Mouse (Mus musculus): ENCODE data around the gene Rabac1.
A peak's percentile ranks its signal among the peaks of the same experiment; 100 is the strongest.

Gene Rabac1

GRCm38 (mm10) chr7:24980439-24980838, 7.9 kb upstream of the Rabac1 start:
- DNase-seq, result peak; percentile 47 to 61

GRCm38 (mm10) chr7:24978781-24979180, 6.2 kb upstream of the Rabac1 start:
- DNase-seq, result no peak

DNA sequence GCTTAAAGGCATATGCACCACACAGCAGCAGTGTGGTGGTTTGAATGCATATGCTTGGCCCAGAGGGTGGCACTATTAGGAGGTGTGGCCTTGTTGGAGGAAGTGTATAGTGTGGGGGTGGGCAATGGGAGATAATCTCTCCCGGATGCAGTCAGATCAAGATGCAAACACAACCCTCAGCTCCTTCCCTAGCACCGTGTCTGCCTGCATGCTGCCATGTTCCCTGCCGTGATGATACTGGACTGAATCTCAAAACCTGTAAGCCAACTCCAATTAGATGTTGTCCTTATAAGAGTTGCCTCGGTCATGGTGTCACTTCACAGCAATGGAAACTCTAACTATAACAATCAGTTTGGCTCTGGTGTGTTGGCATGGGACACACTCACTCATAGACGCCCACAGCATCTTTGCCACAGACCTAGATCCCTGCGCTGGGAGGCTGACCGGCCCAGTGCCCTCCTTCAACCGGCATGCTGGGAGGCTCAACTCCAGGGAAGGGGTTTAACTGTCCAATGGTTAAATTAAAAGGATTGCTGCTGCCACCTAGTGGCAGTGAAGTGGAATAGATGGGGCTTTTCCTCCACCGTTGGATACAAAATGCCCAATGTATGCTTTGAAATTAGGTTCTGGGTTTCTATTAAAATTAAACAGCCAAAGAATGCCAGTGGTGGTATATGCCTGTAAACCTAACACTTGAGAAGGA, 2.5 kb upstream of the Rabac1 start:
- peak; percentile 48 to 67 for DNase-seq

GRCm38 (mm10) chr7:24973902-24974301, 1.3 kb upstream of the Rabac1 start:
- no peak for DNase-seq

DNA sequence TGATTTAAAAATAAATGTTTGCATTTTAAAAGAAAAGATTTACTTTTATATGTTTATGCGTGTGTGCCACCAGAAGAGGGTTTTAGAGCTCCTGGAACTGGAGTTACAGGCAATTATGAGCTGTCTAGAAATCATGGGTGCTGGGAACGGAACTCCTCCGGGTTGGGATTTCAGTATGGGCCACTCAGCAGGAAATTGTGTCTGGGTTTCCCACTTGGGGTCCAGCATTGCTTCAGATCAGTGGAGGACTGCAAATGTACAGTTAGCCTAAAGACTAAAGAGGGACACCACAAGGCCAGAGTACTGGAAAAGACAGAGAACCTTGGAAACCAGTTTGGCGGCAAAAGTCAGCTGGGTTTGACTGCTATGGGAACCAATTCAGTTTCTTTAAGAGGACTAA, 654 bp upstream of the Rabac1 start:
- peak in 1 of 2 experiments; percentile 12 for DNase-seq

DNA sequence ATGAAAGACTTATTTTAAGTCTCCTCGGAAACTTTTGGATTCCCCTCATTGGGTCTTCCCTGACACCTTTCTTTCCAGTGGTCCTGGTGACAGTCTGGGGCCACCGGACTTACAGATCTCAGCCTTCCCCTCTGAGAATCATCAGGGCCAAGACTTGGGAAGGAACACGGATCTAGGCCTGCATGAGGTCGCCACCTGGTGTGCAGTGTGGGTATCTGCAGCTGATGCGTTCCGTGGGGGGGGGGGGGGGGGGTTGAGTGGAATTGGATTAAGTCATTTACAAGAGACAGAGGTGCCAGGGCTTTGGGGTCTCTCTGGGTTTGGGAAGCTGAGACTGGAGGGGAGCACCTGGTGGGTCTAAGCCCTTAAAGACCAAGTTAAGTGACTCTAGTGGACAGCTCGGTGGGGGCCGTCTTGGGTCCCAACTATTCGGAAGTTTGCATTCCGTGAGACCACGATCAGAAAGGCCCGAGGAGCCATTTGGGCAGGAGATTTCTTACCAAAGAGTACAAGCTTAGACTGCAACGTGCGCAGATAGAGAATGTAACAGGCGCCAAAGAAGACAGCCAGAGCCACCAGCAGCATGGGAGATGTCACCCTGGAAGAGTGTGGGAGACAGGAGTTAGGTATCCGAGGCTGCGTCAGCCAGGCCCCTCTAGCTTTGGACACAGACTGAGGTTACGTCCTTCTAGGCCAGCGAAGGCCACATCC, 1.1 kb downstream of the Rabac1 start:
- DNase-seq, result peak; percentile 62 to 80

GRCm38 (mm10) chr7:24970341-24970740, 2.2 kb downstream of the Rabac1 start:
- no peak for DNase-seq

DNA sequence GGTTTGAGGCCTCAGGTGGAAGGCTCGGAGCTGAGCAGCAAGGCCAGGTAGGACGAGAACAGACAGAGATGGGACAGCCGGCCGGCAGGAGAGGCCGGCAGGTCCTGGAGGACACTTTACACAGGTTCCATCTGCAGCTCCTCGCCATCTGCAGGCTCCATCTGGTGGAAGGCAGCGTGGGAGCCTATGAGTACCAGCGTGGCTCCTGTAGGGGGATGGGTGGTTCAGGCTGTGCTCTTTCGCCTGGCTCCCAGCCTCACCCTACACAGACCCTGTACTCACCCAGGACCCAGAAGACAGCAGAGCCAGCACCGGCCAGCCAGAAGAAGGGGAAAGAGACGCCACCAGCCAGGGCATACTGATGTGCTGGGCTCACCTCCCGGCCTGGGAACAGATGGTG, 2.7 kb downstream of the Rabac1 start:
- DNase-seq, result peak; percentile 91 to 93

- DNase-seq, result peak; percentile 53 to 63
These were observed 4.1 kb downstream of the Rabac1 start for GRCm38 (mm10) chr7:24968463-24968862.

GRCm38 (mm10) chr7:24967966-24968365, 4.6 kb downstream of the Rabac1 start:
- no peak for DNase-seq

DNA sequence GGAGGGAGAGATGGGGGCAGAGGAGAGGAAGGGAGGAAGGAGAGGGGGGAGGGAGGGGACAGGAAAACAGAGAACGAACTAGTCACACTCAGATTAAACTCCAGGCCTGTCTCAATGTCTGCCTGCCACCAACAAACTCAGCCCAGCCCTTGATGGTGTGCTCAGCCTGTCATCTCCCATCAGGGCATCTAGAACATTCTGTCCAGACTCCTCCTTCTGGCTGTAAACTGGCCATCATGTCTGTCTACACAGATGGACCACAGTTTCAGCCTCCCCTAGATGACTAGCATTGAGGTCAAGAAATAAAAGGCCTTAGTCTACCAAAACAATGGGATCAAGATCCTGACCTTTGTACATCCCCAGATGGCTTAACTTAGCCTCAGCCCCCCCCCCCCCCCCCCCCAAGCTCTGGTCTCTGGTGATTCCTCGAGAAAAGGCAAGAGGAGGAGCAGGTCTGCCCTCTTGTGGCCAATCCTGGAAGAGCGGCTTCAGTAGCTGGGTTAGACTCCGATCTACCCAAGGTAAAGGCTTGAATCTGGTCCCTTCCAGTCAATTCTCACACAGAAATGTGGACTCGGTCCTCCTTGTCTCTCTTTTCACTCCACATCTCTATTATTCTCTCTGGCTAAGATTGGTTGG, 7.5 kb downstream of the Rabac1 start:
- peak; percentile 93 to 95 for DNase-seq

DNA sequence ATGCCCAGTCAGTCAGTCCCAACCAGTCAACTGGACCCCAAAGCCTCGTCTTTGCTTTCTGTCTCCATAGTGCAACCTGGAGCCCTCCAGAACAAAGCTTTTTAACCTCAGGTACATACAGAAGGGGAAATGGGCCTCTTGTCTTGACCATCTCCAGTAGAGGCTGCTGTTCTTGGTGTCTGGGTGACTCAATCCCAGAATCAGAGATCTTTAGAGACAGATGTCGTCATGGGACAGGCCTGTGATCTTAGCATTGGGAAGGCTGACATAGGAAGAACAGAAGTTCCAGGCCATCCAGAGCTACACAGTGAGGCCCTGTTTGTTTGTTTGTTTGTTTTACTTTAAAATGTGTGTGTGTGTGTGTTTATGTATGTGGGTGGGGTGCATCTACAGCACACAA, 8.3 kb downstream of the Rabac1 start:
- no peak for DNase-seq

GRCm38 (mm10) chr7:24955226-24955625, 17.3 kb downstream of the Rabac1 start:
- DNase-seq, result no peak

GRCm38 (mm10) chr7:24954450-24954849, 18.1 kb downstream of the Rabac1 start:
- DNase-seq, result no peak

GRCm38 (mm10) chr7:24953966-24954365, 18.6 kb downstream of the Rabac1 start:
- no peak for DNase-seq

DNA sequence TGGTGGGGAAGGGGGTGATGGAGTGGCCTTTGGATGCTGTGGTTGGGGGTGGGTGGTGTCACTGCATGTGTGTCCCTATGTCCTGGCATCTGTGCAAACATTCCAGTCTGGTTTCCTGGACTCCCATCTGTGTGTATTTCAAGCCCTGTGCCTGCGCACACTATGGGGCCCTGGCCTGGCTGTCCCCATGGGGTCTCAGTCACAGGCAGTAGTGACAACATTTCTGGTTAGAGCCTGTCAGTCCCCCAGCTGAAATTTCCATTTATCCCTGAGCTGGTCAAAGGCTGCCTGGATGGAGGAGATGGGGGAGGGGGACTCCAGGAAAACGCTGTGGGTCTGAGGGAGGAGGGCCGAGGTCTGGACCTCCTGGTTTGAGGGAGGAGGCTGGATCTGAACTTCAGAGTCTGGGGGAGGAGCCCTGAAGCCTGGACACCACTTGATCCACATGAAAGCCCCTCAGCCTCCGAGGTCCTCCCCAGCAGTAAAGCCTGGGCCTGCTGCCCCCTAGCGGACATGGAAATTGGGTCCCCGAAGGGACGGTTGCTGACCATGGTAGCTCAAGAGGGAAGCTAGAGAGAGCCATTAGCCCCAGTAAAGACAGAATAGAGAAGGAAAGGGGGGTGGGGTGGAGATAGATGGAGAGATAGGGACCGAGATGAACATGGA, 22.5 kb downstream of the Rabac1 start:
- peak; percentile 82 to 88 for DNase-seq

- peak; percentile 31 to 54 for DNase-seq
These were observed 23.8 kb downstream of the Rabac1 start for GRCm38 (mm10) chr7:24948774-24949173.

DNA sequence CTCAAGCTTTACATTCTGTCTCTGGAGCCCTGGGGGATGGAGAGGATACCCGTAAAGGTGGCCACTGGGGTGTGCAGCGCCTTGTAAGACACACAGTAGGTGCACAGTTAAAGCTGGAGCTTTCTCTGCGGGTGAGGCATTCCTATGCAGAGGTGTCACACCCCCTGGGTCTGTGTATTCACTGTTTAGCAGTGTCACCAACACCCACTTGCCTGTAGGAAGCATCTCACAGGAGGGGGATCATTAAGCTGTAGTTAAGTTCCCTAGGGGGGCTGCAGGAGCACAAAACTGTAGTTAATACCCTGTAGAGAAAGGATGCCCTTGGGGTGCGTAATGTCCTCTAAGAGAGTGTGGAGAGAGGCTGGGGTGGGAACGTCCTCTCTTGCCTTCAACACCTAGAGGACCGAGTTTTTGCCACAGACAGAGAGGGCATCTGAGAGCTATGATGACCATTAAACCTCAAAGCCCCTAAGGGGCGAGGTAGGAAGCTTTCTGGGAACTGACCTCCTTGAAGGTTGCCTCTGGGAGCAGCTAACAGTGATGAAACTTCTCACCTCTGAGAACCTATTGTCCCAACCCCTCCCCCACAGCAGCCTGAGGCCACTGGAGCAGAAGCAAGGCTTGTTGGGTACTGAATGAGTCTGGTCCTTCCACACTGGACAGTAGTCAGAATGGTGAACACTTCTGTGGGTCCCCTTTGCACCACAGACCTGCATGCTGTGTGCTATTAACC, 25.1 kb downstream of the Rabac1 start:
- DNase-seq, result no peak

DNA sequence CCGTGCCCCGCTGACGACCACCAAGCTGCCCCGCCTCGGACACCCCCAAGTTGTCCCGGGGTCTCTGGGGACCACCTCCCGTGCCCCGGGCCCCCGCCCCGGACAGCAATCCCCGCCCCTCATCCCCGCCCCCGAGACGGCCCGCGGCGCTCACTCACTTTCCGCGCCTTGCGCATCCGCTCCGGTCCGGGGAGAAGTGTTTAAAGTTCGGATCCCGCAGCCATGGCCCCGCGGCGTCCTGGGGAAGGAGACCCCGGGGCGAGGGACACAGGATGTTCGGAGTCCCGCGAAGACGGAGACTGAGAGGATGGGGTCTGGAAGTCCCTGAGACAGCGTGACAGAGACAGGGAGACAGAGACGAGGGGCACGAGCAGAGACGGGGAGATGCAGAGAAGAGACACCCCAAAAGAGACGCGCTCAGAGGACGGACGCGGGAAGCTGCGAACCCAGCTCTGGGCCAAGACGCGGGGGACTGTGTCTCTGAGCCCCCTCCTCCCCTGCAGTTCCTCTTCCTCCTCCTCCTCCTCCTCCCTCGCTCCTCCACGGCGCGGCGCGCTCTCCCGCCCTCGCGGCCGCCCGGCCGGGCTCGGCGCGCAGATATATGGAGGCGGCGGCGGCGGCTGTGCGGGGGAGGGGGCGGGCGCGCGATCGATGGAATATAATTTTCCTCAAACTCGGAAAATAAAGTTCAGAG, 28.1 kb downstream of the Rabac1 start, which contains the start of gene Gm4881:
Gm4881 (minus strand) TSS at position 238 of the 694 bp plus-strand sequence.
- no peak for DNase-seq

DNA sequence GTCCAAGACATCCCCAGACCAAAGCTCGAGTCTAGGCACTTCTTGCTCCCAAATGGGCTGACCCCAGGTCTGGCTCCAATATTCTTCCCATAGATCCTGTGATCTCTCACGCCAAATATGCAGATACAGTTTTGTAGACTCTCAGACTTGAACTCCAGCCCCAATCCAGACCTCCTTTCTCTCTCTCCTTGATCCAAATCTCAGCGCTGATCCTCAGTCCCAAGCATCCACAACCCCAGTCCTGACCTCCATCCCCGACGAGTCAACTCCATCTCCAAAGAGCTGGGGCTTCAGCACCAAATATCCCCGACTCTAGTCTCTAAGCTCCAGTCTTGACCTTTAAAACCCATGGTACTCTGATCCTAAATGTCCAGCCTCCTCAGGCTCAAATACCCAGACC, 28.9 kb downstream of the Rabac1 start:
- no peak for DNase-seq

DNA sequence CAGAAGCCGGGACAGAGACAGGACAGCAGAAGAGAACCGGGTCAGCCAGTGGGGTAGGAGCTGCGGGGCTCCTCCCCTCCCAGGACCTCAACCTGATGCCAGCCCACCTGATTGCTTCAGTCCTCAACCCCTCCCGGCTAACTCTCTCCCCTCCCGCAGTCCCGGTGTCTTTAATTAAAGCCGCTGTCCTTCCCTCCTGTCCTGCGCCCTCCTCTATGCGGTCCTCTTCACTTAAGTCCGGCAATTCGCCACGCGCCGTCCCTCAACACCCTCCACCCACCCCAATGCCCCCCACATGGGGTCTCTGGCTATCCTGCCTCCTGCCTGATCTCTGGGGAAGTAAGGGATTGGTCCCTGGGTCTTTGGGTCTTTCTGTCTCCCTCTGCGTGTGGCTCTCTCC, 40.9 kb downstream of the Rabac1 start:
- DNase-seq, result no peak

- DNase-seq, result no peak
These were observed 42.1 kb downstream of the Rabac1 start for GRCm38 (mm10) chr7:24930475-24930874.
